Mouse (Mus musculus) naive thymus-derived CD4-positive, alpha-beta T cell, adult 5 months (primary cell): ENCODE results near the gene Cyp2b23. TPM values are rescaled to one million over a fixed set of nuclear protein-coding genes. Genes with fewer than 3 reads are reported as not detected.

ENCODE experiments used
- polyA plus RNA-seq: library from polyadenylated mRNA; unstranded; fragments of 100-300 nt; shearing (Covaris generic); gene quantifications from one replicate; pipeline ENCODE4 v1.2.1, GENCODE M21; 2017

Cyp2b23 gene
- not detected for polyA plus RNA-seq

DNA sequence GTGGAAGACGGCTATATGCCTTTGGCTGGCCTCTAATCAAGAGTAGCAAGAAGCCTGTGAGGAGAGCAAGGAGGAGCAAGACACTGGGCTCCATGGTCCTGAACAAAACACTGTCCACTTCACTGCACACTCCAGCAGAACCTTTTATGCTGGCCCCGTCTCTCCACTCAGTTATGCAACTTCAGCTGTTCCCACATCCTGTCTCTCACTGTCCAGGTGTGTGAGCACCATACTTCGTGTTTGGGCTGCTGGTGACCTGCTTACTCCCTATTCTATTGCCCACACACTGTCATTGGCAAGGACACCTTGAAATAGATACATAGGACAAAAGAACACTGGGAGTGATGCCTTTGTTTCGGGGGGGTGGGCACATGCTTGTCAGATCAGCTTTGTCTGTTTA, at the start of gene Cyp2b23:
TSS of gene Cyp2b23 (minus strand) at position 101 of the 400 bp plus-strand sequence.

DNA sequence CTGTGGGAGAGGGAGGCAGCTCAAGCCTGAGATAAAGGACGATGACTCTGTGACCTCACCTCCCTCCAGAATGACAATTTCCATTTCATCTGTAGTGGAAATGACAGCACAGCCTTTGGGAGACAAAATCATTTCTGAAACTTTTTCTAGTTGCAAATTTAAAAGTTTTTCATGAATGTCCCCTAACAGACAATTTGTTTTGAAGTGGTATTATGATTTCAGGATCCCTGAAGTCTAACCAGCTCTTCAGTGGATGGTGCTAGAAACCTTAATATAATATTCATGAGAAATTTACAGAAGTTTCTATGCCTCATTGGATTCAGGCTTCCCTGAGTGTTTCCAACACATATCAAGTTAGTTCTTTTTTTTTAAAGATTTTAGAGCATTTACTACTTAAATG, 67.9 kb downstream of the Cyp2b23 start, which contains the start of gene Vmn1r185:
TSS of gene Vmn1r185 (minus strand) at position 101 of the 400 bp plus-strand sequence.

Other genes with a start within 250 kb of the Cyp2b23 start
- not detected for gene Nlrp9a, start 151.4 kb downstream of the Cyp2b23 start, polyA plus RNA-seq
- gene Vmn1r185, start 68.0 kb downstream of the Cyp2b23 start, polyA plus RNA-seq: 0.30 TPM
- gene Cyp2b19, start 70.7 kb upstream of the Cyp2b23 start, polyA plus RNA-seq: not detected
- not detected for gene Cyp2g1, start 122.5 kb upstream of the Cyp2b23 start, polyA plus RNA-seq
- gene Cyp2a5, start 148.9 kb upstream of the Cyp2b23 start, polyA plus RNA-seq: not detected